Mouse (Mus musculus) limb, embryonic 15.5 days (tissue): ENCODE measurements around the gene Olfr484. TPM values are rescaled to one million over a fixed set of nuclear protein-coding genes. Genes with fewer than 3 reads are reported as not detected.
"Not testable (repeated sequence)": the region's sequence is repeated elsewhere in the genome, so short reads cannot be mapped to it uniquely, and the experiment has no call there.

ENCODE experiments used
- ATAC-seq: fragments of 200-750 bp; cut with Nextera tagmentation; 2 replicates; pipeline ENCODE4 v1.8.0; 2017; ENCODE audit warnings: low read depth, moderate TSS enrichment; ENCODE audit not compliant: insufficient number of reproducible peaks, low FRiP score, low TSS enrichment
- H3K27ac ChIP-seq: fragments of 300-500 bp; sonication (generic); 2 replicates; pipeline ENCODE4 v1.5.1; 2015; ENCODE audit warnings: moderate library complexity, mild to moderate bottlenecking, inconsistent platforms
- H3K27me3 ChIP-seq: fragments of 300-500 bp; sonication (generic); 2 replicates; pipeline ENCODE4 v1.6.1; 2015; ENCODE audit warnings: inconsistent platforms
- H3K36me3 ChIP-seq: fragments of 300-500 bp; sonication (generic); 2 replicates; pipeline ENCODE4 v1.6.1; 2015; ENCODE audit warnings: inconsistent platforms
- H3K4me1 ChIP-seq: fragments of 300-500 bp; sonication (generic); 2 replicates; pipeline ENCODE4 v1.6.1; 2015; ENCODE audit warnings: inconsistent platforms
- H3K4me2 ChIP-seq: fragments of 300-500 bp; sonication (generic); 2 replicates; pipeline ENCODE4 v1.6.1; 2015; ENCODE audit warnings: mild to moderate bottlenecking, inconsistent platforms
- H3K4me3 ChIP-seq: fragments of 300-500 bp; sonication (generic); 2 replicates; pipeline ENCODE4 v1.5.1; 2015; ENCODE audit warnings: mild to moderate bottlenecking, inconsistent platforms
- H3K9ac ChIP-seq: fragments of 300-500 bp; sonication (generic); 2 replicates; pipeline ENCODE4 v1.6.1; 2015; ENCODE audit warnings: inconsistent platforms
- H3K9me3 ChIP-seq: fragments of 300-500 bp; sonication (generic); 2 replicates; pipeline ENCODE4 v1.6.1; 2016; ENCODE audit warnings: inconsistent platforms
- WGBS: fragments of 180-500 bp; shearing (Covaris S2); methylation state at CpG from one replicate; pipeline ENCODE4 v1.1.7; 2015; 5-methylcytosine and 5-hydroxymethylcytosine counted together
- polyA plus RNA-seq: library from polyadenylated mRNA; unstranded; fragments of >200 nt; fragmentation: Nextera tagmentation; extraction: Ambion mirVana; gene quantifications from 2 replicates; pipeline ENCODE4 v1.2.1, GENCODE M21; 2015

Olfr484 gene
- not detected in 2 replicates for polyA plus RNA-seq

- no peaks in the 10 kb centered on the region for H3K36me3 ChIP-seq
- H3K4me3 ChIP-seq, result no peak within 1 kb of the TSS
- no peak within 1 kb of the TSS for H3K9ac ChIP-seq
- H3K4me1 ChIP-seq, result no peaks in the 10 kb centered on the region
- no peak within 1 kb of the TSS for H3K27ac ChIP-seq
- no peak within 1 kb of the TSS for H3K4me2 ChIP-seq
- no peaks in the 10 kb centered on the region for H3K9me3 ChIP-seq
- ATAC-seq, result no peak
- no peaks in the 10 kb centered on the region for H3K27me3 ChIP-seq
Observed at GRCm38 (mm10) chr7:108127349-108127748, at the start of gene Olfr484. Olfr484 (minus strand) TSS chr7:108127449.

DNA sequence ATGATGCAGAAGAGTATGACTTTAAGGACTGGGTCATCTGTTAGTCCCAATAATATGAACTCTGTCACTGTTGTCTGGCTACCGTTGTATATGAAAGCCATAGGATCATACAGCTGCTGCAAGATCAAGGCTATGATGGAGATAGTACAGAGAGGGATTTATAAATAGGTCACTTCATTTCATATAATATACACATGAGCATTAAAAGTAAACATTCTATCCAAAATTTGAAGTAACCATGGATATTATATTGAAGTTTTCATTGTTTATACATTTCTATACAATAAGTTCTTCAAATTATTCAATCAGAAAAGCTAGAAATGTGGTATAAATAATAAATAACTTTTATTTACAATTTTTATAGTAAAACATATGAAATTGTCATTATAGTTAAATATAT lies 45.4 kb upstream of the Olfr484 start, which contains the start of gene Olfr486:
Olfr486 (minus strand) TSS at position 101 of the 400 bp plus-strand sequence.
- not testable (repeated sequence) for H3K27me3 ChIP-seq, H3K4me3 ChIP-seq, H3K9ac ChIP-seq, H3K4me1 ChIP-seq, H3K9me3 ChIP-seq, H3K4me2 ChIP-seq, H3K27ac ChIP-seq, ATAC-seq, H3K36me3 ChIP-seq
- WGBS, result 79% methylated on average over 1 of the region's 1 CpGs

GRCm38 (mm10) chr7:108159771-108160170 lies 32.5 kb upstream of the Olfr484 start, which contains the start of gene Olfr485:
Olfr485 (minus strand) TSS chr7:108159871.
- no peaks in the 10 kb centered on the region for H3K9me3 ChIP-seq
- H3K9ac ChIP-seq, result no peak within 1 kb of the TSS
- no peaks in the 10 kb centered on the region for H3K4me1 ChIP-seq
- H3K27me3 ChIP-seq, result no peaks in the 10 kb centered on the region
- H3K4me3 ChIP-seq, result no peak within 1 kb of the TSS
- no peak within 1 kb of the TSS for H3K4me2 ChIP-seq
- no peaks in the 10 kb centered on the region for H3K36me3 ChIP-seq
- no peak for ATAC-seq
- no peak within 1 kb of the TSS for H3K27ac ChIP-seq

DNA sequence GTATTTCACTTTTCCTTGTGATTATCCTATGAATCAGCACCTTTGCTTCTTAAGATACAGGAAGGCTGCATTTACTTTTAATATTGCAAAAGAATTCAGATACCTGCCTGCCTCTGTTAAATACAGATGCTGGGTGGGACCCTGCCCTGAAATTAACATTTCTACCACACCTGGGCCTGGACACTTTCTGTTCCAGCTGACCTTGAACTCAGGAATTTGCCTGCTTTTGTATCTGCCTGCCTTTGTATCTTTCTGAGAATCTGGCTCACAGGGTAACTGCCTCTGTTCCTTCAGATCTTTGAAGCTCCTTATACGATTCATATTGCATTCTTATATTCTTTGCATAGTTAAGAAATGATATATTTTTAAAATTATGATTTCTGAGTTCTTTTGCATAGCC lies 5.8 kb downstream of the Olfr484 start:
- no peaks in the 10 kb centered on the region for H3K36me3 ChIP-seq
- no peak overlapping the region for H3K4me3 ChIP-seq
- no peak overlapping the region for H3K4me2 ChIP-seq
- no peaks in the 10 kb centered on the region for H3K9me3 ChIP-seq
- no peak overlapping the region for H3K9ac ChIP-seq
- no peaks in the 10 kb centered on the region for H3K27me3 ChIP-seq
- no peak overlapping the region for H3K27ac ChIP-seq
- no peaks in the 10 kb centered on the region for H3K4me1 ChIP-seq
- ATAC-seq, result no peak
- WGBS, result 52% methylated on average over 1 of the region's 1 CpGs

DNA sequence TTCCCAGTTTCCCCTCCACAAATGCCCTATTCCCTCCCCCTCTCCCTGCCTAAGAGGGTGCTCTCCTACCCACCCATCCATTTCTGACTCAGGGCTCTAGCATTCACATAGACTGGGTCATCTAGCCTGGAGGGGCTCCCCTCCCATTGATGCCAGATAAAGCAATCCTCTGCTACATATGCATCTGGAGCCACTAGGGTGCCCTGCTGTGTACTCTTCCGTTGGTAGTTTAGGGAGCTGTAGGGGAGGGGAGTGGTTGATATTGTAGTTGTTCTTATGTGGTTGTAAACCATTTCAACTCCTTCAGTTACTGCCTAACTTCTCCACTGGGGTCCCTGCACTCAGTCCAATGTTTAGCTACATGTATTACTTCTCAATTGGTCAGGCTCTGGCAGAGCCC lies 6.6 kb downstream of the Olfr484 start:
- Histone ChIP-seq H3K9me3 (no peaks in the 10 kb centered on the region), H3K36me3 (no peaks in the 10 kb centered on the region), H3K27me3 (no peaks in the 10 kb centered on the region), H3K4me3 (no peak overlapping the region), H3K9ac (no peak overlapping the region), H3K4me2 (no peak overlapping the region), H3K27ac (no peak overlapping the region), H3K4me1 (no peaks in the 10 kb centered on the region)
- WGBS, result 11% methylated on average over 1 of the region's 1 CpGs
- no peak for ATAC-seq

DNA sequence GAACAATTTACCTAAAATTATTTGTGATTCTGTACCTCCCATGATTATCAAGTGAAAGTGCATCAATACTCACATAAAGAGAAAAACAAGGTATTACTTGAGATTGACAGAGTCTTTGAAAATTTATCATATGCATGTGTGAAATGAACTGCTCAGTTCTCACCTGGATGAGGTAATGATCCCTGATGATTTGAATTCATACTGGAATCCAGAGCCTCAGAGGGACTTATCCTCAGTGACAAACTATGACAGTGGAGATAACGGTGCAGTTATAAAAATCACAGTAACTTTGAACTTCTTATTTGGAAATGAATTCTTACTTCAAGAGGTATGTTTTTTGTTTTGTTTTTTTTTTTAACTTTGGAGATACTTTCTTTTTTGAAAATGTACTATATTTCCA lies 26.7 kb downstream of the Olfr484 start, which contains the start of gene Olfr483:
Olfr483 (plus strand) TSS at position 301 of the 400 bp plus-strand sequence.
- Histone ChIP-seq H3K9ac (no peak within 1 kb of the TSS), H3K4me2 (no peak within 1 kb of the TSS), H3K9me3 (no peaks in the 10 kb centered on the region), H3K27me3 (no peaks in the 10 kb centered on the region), H3K36me3 (no peaks in the 10 kb centered on the region), H3K27ac (no peak within 1 kb of the TSS), H3K4me1 (no peaks in the 10 kb centered on the region), H3K4me3 (no peak within 1 kb of the TSS)
- ATAC-seq, result no peak
- WGBS, result 90% methylated on average over 1 of the region's 1 CpGs

GRCm38 (mm10) chr7:108097486-108097885 lies 29.8 kb downstream of the Olfr484 start, which contains the start of gene Olfr482:
Olfr482 (minus strand) TSS chr7:108097586.
- Histone ChIP-seq H3K9me3 (no peaks in the 10 kb centered on the region), H3K36me3 (no peaks in the 10 kb centered on the region), H3K27me3 (no peaks in the 10 kb centered on the region), H3K4me2 (no peak within 1 kb of the TSS), H3K9ac (no peak within 1 kb of the TSS), H3K4me3 (no peak within 1 kb of the TSS), H3K27ac (no peak within 1 kb of the TSS), H3K4me1 (no peaks in the 10 kb centered on the region)
- ATAC-seq, result no peak
- WGBS, result 80% methylated on average over 1 of the region's 1 CpGs

GRCm38 (mm10) chr7:108079555-108079954 lies 47.7 kb downstream of the Olfr484 start, which contains the start of gene Olfr481:
Olfr481 (plus strand) TSS chr7:108079855.
- no peaks in the 10 kb centered on the region for H3K9me3 ChIP-seq
- H3K36me3 ChIP-seq, result no peaks in the 10 kb centered on the region
- H3K27ac ChIP-seq, result no peak within 1 kb of the TSS
- H3K4me3 ChIP-seq, result no peak within 1 kb of the TSS
- ATAC-seq, result no peak
- no peak within 1 kb of the TSS for H3K9ac ChIP-seq
- H3K4me1 ChIP-seq, result no peaks in the 10 kb centered on the region
- no peak within 1 kb of the TSS for H3K4me2 ChIP-seq
- no peaks in the 10 kb centered on the region for H3K27me3 ChIP-seq

Other genes starting within 250 kb of the Olfr484 start
- gene Olfr472, start 229.5 kb downstream of the Olfr484 start, polyA plus RNA-seq, result not detected in 2 replicates
- gene Olfr473, start 197.0 kb downstream of the Olfr484 start, polyA plus RNA-seq, result not detected in 2 replicates
- not detected in 2 replicates for gene Olfr474, start 172.8 kb downstream of the Olfr484 start, polyA plus RNA-seq
- gene Olfr476, start 162.6 kb downstream of the Olfr484 start, polyA plus RNA-seq, result not detected in 2 replicates
- not detected in 2 replicates for gene Olfr477, start 140.8 kb downstream of the Olfr484 start, polyA plus RNA-seq
- gene Olfr478, start 93.5 kb downstream of the Olfr484 start, polyA plus RNA-seq, result not detected in 2 replicates
- not detected in 2 replicates for gene Olfr479, start 76.8 kb downstream of the Olfr484 start, polyA plus RNA-seq
- gene Olfr480, start 60.1 kb downstream of the Olfr484 start, polyA plus RNA-seq, result not detected in 2 replicates
- gene Olfr481, start 47.6 kb downstream of the Olfr484 start, polyA plus RNA-seq, result not detected in 2 replicates
- 0.12 TPM in 1 of 2 replicates, not detected in the other for gene Olfr482, start 29.9 kb downstream of the Olfr484 start, polyA plus RNA-seq
- gene Olfr483, start 26.6 kb downstream of the Olfr484 start, polyA plus RNA-seq, result not detected in 2 replicates
- not detected in 2 replicates for gene Olfr485, start 32.4 kb upstream of the Olfr484 start, polyA plus RNA-seq
- gene Olfr486, start 45.3 kb upstream of the Olfr484 start, polyA plus RNA-seq, result not detected in 2 replicates
- gene Olfr487, start 87.2 kb upstream of the Olfr484 start, polyA plus RNA-seq, result not detected in 2 replicates
- not detected in 2 replicates for gene Olfr488, start 130.9 kb upstream of the Olfr484 start, polyA plus RNA-seq
- gene Olfr490, start 161.5 kb upstream of the Olfr484 start, polyA plus RNA-seq, result not detected in 2 replicates
- gene Olfr491, start 186.0 kb upstream of the Olfr484 start, polyA plus RNA-seq, result not detected in 2 replicates
- gene Olfr492, start 196.2 kb upstream of the Olfr484 start, polyA plus RNA-seq, result 0.25 TPM in 1 of 2 replicates, not detected in the other
- gene Olfr493, start 219.5 kb upstream of the Olfr484 start, polyA plus RNA-seq, result not detected in 2 replicates
- gene Olfr494, start 237.9 kb upstream of the Olfr484 start, polyA plus RNA-seq, result 0.15 TPM in 1 of 2 replicates, not detected in the other